Mouse (Mus musculus): Measurements from ENCODE around the gene Rims3. TPM values are rescaled to one million over a fixed set of nuclear protein-coding genes. Genes with fewer than 3 reads are reported as not detected.

Rims3 gene
- total RNA-seq, 2 experiments from 2014 or later, result 0.06 to 0.08 TPM

DNA sequence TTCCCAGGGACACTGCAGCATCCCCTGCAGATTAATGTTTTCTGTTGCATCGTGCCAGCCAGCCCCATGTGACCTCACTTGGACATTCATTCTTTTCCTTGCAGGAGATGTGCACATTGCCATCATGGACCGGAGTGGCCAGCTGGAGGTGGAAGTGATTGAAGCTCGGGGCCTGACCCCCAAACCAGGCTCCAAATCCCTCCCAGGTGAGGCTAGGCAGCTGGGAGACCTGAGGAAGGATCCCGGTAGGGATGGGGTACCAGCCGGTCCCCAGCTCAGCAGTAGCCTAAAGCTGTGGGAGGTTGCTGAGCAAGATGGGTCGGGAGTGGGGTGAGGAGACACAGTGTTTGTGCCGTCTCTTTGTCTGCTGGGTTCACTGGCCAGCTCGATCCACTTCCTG lies 34.3 kb downstream of the Rims3 start:
- no peak for DNase-seq
- intact Hi-C loops (cut with DNase I), result loop anchor here (5.0 kb wide), 2 partner anchors 207 to 297 kb away; no protein-coding TSS in a partner anchor

DNA sequence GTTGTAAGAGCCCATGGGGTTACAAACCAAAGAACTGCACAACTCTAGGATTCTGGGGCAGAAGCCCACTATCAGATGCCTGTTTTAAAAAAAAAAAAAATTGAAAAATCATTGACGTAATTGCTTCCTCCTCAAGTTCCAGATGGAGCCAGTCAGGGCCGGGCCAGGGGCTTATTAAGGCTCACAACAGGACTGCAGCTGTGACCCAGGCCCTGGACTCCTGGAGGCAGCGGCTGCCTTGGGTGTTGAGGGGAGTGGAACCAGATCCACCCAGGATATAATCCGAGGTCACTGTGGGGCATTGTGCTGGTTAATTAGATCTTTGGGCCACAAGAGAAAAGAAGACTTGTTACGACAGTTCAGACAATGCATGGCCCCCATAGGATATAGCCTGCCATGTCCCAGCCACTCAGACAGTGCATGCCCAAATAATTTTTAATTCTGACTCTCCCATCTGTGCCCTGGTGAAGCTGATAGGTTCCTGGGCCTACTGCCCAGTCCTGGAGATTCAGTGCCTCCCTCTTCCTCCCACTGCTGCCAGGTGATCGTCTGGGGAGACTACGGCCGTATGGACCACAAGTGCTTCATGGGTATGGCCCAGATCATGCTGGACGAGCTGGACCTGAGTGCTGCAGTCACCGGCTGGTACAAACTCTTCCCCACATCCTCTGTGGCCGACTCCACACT lies 36.3 kb downstream of the Rims3 start:
- DNase-seq, result no peak
- intact Hi-C loops (cut with DNase I), result no loop called here

DNA sequence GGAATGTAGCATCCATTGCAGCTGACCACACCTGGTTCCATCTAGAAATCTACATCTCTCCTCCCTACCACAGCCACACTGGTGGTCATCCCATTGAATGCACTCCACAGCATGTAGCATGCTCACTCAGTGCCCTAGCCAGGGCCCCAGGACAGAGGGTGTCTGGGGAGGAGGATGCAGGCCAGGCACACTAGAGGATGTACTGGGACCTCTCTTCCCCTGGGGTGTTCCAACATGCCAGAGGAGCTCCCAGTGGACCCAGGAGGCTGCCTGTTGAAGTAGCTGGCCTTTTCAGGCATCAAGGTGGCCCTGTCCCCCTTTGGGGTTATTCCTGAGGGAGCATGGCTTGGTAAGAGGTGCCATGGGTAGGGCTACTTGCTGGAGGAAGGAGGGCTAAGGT lies 37.3 kb downstream of the Rims3 start:
- DNase-seq, result no peak
- intact Hi-C loops (cut with DNase I), result no loop called here

DNA sequence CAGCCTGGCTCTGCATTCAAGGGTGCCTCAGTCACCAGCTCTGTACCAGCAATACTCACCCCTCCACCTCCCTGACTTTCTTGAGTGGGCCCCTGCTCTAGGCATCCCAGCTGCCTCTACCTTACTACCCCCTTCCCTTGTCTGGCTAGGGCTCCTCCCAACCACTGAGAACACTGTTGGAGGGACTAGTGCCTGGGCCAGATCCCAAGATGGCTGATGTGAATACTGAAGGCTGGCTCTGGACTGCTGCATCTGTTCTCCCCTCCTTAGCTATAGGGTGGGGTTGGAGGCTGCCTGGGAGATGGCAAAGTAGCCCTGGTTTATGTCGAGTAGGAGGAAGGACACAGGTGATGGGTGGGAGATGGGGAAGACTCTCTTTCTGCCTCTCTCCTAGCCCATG lies 37.9 kb downstream of the Rims3 start:
- no peak for DNase-seq
- intact Hi-C loops (cut with DNase I), result no loop called here

DNA sequence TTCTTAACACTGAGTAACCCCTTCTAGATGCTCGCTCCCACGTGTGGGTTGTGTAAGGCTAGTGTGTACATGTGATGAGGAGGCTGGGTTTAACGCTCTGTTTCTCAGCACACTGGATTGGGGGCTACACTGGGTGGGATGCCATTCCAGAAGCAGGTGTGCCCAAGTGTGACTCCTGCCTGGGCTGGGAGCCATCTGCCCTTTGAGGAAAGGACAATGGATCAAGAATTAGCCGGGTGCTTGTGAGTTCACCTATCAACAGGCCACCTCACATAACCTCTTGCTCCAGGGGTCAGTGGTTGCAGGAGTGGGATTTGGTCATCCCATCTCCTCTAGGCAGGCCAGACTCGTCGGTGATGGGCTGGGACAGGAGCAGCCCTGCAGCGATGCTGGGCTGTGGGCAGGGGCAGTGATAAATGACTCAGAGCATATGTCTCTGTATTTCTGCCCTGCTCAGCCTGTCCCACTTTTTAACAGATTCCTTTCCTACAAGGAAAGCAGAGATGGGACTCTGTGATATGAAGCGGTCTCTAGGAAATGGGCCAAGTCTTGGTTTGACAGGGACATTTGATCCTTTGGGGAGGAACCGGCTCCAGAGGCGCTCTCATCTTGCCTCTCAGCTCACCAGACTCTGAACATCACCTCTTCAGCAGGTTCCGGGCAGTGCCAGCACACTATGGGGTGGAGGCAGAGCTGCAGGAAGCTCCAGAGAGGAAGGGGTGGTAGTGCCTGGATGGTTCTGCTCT lies 39.2 kb downstream of the Rims3 start:
- intact Hi-C loops (cut with DNase I), result no loop called here
- DNase-seq, result no peak

DNA sequence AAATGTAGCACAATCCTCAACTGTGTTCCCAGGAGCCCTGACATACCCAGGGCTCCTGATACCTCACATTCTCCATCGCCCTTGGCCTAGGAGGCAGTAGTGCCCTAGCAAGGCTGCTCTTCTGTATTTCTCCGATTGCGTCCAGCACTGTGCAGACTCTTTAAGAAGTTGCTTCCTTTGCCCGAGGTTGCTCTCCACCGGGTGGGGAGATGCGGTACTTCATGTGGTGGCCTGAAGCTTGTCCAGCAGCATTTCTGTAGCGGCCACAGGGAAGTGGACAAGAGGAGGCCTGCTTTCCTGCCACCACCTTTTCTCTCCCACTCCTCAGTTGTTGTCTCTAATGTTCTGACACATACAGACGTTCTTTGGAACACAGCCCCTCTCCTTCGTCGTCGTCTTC lies 40.0 kb downstream of the Rims3 start:
- no peak for DNase-seq
- intact Hi-C loops (cut with DNase I), result no loop called here

DNA sequence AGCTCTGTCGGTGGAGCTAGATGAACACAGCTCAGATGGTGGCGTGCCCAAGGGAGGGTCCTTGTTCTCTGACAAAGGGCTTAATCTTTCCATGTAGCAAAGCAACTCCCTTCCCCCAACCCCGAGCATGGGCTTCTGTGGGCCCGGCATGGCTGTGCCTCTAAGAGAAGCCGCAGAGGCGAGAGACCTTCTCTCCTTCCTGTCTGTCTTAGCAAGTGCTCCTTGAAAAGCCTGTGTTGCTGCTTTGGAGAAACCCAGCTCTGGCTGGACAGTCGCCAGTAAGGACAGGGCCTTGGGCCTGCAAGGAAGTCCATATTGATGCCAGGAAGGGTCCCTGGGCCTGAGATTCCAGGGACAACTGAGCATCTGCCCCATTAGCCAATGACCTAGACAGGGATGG lies 40.6 kb downstream of the Rims3 start:
- intact Hi-C loops (cut with DNase I), result no loop called here
- no peak for DNase-seq

DNA sequence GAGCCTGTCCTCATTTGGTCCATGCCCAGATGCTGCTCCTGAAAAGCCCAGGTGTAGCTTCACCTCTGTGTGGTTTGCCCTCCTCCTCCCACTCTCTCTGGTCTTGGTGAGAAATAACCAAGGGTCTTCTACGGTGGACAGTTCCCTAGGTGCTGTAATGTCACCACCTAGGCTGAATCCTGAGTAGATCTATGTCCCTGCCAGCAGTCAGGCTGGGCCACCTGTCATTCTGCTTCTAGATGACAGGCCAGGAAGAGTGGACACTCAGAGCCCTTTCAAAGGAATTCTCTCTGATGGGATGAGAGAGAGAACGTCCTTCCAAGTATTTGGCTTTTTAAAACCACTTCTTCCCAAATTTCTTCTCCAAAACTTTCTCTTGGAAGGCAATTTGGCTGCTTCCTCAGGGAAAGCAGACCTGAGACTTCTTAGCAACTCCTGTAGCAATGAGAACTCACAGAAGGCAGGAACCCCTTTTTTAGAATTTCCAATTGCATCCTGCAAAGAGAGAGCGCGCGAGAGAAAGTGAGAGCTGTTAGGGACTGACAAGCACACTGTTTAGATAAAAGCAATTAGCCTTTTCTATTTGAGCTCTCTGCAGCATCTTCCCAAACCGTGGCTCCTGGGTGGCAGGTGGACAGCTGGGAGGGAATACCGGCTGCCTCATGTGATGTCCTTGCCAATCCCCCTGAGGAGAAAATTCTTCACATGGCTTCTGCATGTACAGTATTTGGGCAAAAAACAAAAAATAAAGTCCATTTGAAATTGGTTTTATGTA lies 41.4 kb downstream of the Rims3 start:
- intact Hi-C loops (cut with DNase I), result no loop called here
- no peak for DNase-seq

DNA sequence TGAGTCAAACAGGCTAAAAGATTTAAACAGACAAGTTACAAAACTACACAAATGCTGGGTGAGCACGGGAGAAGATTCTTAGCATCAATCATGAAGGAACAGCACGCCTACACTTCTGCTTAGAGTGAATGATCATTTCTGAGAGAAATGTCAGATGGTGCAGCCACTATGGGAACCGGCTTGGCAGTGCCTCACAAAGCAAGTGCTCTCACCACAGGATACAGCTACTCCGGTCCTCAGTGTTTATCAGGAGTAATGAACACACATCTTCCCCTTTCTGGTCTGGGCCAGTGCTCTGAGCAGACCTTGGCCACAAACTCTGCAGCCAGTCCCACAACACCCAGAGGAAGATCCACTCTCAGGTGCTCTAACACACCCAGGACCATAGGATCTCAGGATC lies 49.9 kb downstream of the Rims3 start:
- intact Hi-C loops (cut with DNase I), result no loop called here
- DNase-seq, result no peak

DNA sequence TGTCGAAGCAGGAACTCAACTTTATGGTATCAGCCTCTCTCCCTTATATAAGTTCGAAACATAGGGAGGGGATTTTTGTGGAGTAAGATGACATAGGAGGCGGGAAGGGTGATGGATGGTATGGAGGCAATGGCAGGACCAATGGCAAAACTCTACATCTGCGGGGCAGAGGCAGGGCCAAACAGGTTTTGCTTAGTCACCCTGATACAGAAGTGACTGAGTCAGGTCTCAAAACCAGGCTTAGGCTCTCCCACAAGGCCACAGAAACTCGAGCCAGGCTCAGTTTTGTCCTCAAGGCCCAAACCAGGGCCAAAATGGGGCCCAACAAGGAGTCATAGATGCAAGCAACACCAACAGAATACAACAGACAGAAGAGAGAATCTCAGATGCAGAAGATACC lies 51.0 kb downstream of the Rims3 start:
- no peak for DNase-seq
- intact Hi-C loops (cut with DNase I), result no loop called here

DNA sequence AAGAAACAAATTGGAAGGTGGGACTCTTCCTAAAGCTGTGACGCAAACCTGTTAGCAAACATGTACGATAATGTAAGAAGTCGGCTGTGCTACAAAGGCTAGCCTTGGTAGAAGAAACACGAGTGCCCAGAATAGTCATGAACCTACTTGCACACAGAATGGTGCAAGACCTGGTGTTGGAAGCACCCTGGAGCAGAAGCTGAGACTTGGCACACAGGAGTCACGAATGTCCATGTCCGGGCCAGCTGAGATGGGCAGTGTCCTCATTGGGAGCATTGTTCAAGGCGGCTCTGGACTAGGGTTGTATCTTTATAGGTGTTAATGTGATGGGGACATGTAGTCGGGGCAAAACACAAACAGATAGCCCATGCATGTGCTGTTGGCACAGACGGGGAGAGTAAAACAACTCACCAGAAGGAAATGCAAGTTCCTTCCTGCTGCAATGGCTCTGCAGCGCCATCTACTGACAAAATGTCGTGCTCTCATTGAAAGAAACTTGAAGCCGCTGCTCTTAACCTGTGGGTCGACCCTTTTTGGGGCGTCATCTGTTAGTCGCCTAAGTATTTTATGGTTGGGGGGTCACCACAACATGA lies 55.0 kb downstream of the Rims3 start:
- peak; percentile 34 to 63 for DNase-seq
- intact Hi-C loops (cut with DNase I), result loop anchor here (2.0 kb wide), 1 partner anchor 59 kb away; no protein-coding TSS in a partner anchor

DNA sequence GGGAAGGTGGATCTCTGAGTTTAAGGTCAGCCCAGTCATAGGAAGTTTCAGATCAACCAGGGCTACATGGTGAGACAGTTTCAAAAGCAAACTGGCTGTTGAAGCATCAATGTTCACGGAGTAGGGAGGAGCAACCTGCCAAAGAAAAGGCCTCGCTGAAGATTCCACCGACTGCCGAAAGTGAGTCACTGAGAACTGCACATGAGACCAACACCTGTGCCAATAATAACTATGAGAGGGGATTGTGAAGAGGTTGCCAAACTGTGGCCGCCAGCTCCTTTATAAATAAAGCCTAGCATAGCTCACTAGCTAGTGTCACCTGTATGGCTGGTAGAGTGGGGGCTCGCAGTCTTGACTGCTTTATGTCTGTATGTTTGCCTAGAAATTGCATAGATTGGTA lies 56.5 kb downstream of the Rims3 start:
- intact Hi-C loops (cut with DNase I), result no loop called here
- DNase-seq, result no peak

DNA sequence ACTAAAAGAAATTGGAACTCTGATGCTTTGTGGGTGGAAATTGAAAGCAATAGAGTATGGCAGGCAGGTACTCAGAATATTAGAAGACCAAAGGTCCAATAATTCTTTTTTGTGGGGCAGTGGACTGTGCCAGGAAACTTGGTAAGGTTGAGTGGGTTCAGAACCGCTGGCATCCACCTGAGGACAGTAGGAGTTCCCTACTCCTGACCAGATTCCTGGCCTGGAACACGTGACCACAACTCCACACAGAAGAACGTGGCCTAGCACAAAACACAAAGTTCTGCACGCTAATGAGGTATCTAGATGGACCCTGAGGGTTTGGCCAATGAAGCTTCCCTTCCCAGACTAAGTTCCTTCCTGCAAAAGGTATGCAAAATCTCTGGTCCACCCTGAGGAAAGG lies 58.2 kb downstream of the Rims3 start:
- DNase-seq, result no peak
- intact Hi-C loops (cut with DNase I), result no loop called here

DNA sequence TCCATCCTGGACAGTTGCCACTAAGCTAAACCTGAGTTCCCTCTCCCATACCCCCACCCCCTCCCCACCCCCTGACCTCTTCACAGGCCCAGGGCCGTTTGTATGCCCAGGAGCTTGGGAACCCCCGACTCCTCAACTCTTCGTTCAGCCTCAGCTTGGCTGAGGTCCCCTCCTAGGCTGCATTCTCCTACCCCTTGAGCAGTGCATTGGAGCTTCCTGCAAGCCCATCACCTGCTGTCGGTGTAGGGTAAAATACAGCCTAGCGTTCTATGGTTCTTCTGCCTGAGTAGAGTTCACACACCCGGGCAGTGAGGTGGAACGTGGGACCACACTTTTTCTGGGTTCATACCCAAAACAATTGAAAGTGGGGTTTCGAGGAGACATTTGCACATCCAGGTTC lies 58.8 kb downstream of the Rims3 start:
- DNase-seq, result no peak
- intact Hi-C loops (cut with DNase I), result no loop called here

DNA sequence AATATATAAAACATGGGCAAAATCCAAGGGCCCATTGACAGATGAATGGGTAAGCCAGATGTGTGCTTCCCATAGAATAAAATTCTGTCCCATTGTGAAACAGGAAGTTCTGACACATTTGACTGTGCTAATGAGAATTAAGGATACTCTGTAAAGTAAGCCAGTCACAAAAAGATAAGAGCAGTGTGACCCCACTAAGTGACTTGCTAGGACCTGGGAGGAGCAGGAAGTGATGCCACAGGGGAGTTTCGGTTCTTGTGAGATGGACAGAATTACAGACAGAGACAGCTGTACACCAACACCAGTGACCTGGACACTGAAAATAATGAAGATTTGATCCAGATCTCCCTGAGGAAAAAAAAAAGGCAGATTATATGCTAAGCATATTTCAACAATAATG lies 59.2 kb downstream of the Rims3 start:
- DNase-seq, result no peak
- intact Hi-C loops (cut with DNase I), result no loop called here

DNA sequence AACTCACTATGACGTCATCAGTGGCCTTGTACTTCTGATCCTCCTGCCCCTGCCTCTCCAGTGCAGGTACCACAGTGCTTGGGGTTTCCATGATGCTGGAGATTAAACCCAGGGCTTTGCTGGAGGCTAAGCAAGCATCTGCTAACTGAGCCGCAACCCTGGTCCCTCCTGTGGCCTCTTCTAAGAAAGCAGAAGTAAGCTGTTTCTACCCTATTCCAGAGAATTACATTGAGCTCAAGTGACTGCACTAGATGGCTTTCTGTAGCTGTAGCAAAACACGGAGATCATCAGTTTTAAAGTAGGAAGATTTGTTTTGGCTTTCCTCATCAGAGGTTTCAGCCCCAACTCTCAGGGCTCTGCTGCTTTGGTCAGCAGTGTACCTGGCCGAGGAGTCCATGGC lies 59.9 kb downstream of the Rims3 start:
- intact Hi-C loops (cut with DNase I), result no loop called here
- no peak for DNase-seq

DNA sequence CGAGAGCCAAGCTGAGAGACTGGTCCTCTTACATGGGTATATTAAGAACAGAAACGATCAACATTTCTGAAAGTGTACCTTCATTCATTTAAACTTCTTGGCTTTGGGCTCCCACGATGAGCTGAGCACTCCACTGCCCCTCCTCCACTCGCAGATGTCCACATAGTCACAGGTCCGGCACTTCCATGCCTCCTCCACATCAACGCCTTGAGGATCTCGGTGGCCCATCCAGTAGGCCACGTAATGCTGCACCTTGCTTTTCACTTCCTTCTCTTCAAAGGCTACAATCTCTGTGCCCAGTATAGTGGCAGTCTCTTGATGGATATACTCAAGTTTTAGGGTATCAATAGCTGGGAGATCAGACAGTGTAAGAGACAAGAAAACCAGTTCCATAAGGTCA lies 66.8 kb downstream of the Rims3 start:
- intact Hi-C loops (cut with DNase I), result loop anchor here (10.0 kb wide), 1 partner anchor 293 kb away; the partner anchor contains the start of gene Rlf
- DNase-seq, result no peak

DNA sequence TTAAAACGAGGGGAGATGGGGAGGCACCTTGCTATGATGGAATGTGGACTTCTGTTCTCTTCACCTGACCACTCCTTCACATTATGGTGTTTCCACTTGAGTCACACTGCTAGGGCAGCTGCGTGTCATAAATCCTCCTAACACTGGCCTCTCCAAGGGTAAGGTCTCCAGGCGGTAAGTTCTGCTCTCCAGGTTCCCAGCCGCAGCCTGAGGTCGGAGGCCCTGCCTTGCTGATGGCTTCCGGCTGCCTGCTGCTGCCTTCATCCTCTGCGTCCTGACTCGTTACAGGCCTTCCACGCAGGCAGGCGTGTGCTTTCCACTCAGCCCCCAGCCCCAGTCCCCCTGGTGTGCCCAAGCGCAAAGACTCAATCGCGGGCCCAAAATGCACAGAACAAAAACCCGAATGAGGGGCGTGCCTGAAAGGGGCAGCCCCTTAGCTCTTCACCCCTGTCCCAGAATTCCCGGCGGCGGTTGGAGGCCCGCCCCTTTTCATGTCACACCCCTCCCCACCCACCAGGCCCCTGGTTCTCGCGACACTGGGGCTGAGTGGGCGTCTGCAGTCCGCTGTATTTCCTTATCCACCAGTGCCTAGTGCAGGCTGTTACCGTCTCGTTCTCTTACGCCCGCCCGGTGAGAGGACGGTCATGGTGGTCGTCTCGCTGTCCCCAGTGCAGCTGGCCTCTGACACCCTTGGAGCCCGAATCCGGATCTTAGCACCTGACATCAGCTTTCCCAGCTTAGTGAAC lies 70.1 kb downstream of the Rims3 start, which contains the start of gene Exo5:
Gene Exo5 (minus strand): TSS at position 464 of the 746 bp plus-strand sequence.
- intact Hi-C loops (cut with DNase I), result loop anchor here (1.0 to 10.0 kb wide), 2 partner anchors 27 to 290 kb away; partner anchors contain the start of genes Rlf and Zfp69
- DNase-seq, result peak; percentile 85 to 88

DNA sequence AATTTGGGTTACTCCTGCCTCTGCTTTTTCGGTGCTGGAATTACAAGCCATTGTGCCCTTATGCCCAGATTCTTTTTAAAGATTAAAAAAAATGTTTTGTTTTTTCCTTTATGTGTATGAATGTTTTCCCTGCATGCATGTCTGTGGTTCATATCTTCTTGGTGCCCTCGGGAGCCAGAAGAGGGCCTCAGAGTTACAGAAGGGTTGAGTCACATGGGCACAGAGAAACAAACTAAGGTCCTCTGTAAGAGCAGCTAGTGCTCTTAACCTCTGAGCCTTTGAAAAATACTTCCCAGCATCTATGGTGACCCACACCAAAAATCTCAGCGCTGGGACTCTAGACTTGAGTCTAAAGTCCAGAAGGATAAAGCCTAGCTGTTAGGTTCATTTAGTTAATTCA lies 70.8 kb downstream of the Rims3 start:
- DNase-seq, result peak in 1 of 2 experiments; percentile 17
- intact Hi-C loops (cut with DNase I), result loop anchor here (1.0 to 10.0 kb wide), 2 partner anchors 26 to 289 kb away; partner anchors contain the start of genes Rlf and Zfp69

DNA sequence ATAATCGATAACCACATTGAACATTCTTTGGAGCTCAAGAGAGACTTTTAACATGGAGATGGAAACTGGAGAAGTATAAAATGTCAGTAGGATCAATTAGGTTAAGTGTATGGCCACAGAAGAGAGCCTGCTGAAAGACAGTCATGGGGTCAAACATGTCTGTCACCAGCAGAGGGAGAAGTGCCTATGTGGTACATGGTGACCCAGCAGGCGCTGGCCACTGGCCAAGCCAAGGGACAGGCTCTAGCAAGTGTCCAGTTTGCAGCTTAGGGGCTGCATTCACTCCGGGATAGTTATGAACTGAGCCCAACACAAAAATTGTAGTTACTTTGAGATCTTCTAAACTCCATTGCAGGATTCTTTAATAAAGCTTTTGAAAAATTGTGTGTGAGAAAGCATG lies 74.1 kb downstream of the Rims3 start:
- no peak for DNase-seq
- intact Hi-C loops (cut with DNase I), result loop anchor here (10.0 kb wide), 1 partner anchor 286 kb away; the partner anchor contains the start of gene Rlf
